Mouse (Mus musculus) liver, embryonic 14.5 days (tissue): ENCODE measurements at regions not wholly inside any gene's neighbourhood (a gene's known extent, or its start where the extent isn't known, plus 50 kb on each side); places are given as distances from the start of the nearest gene placed in this dataset.

Experiments used
- ATAC-seq: fragments of 200-750 bp; cut with Nextera tagmentation; 2 replicates; pipeline ENCODE4 v1.8.0; 2017; ENCODE audit warnings: moderate number of reproducible peaks, mild to moderate bottlenecking, moderate library complexity; ENCODE audit not compliant: insufficient read depth
- DNase-seq, 3 experiments: peaks; one replicate each; pipeline ENCODE4 v3.0.0-alpha.2; 2012 to 2013; ENCODE audit warnings: low read depth in 3 of 3, low spot score in 3 of 3
- H3K27ac ChIP-seq: fragments of 300-500 bp; sonication (generic); 2 replicates; pipeline ENCODE4 v1.5.1; 2014; ENCODE audit warnings: moderate library complexity, mild to moderate bottlenecking, control low read depth, inconsistent platforms
- H3K27me3 ChIP-seq: fragments of 300-500 bp; sonication (generic); 2 replicates; pipeline ENCODE4 v1.6.1; 2014; ENCODE audit warnings: mild to moderate bottlenecking, low read length, moderate library complexity; ENCODE audit not compliant: control insufficient read depth, insufficient read depth
- H3K36me3 ChIP-seq: fragments of 300-500 bp; sonication (generic); replicated peaks from 2 replicates; pipeline ENCODE4 v1.6.1; 2014; ENCODE audit warnings: low read depth; ENCODE audit not compliant: control insufficient read depth, insufficient read depth
- H3K4me1 ChIP-seq, 2 experiments: fragments of 200-500 bp in 1 of 2; fragments of 300-500 bp in 1 of 2; sonication (generic) in 1 of 2; replicated peaks; 2 replicates each; pipeline ENCODE4 v1.6.1; 2012 to 2014; ENCODE audit warnings: antibody characterized with exemption in 1 of 2, inconsistent platforms in 1 of 2, low read length in 1 of 2; ENCODE audit not compliant: control insufficient read depth in 2 of 2, insufficient read depth in 2 of 2
- H3K4me2 ChIP-seq: fragments of 300-500 bp; sonication (generic); 2 replicates; pipeline ENCODE4 v1.6.1; 2014; ENCODE audit warnings: low read depth, mild to moderate bottlenecking, control low read depth, moderate library complexity
- H3K4me3 ChIP-seq, 2 experiments: fragments of 200-500 bp in 1 of 2; fragments of 300-500 bp in 1 of 2; sonication (generic) in 1 of 2; 2 replicates each; pipeline ENCODE4 v1.5.1; 2012 to 2014; ENCODE audit warnings: low read depth in 2 of 2, low read length in 2 of 2, mild to moderate bottlenecking in 2 of 2, control low read depth in 1 of 2, inconsistent platforms in 1 of 2, moderate library complexity in 1 of 2; ENCODE audit not compliant: insufficient read depth in 1 of 2
- H3K9ac ChIP-seq: fragments of 300-500 bp; sonication (generic); replicated peaks from 2 replicates; pipeline ENCODE4 v1.6.1; 2014; ENCODE audit warnings: mild to moderate bottlenecking, control low read depth, moderate library complexity
- H3K9me3 ChIP-seq: fragments of 300-500 bp; sonication (generic); 2 replicates; pipeline ENCODE4 v1.6.1; 2016; ENCODE audit warnings: low read length, mixed read lengths; ENCODE audit not compliant: control insufficient read depth
- CTCF ChIP-seq: IDR thresholded peaks from 2 replicates; pipeline ENCODE4 v1.5.1; 2016; ENCODE audit warnings: antibody characterized with exemption, low read depth, control low read depth
- EP300 ChIP-seq: IDR thresholded peaks from 2 replicates; pipeline ENCODE4 v1.6.1; 2016; ENCODE audit warnings: antibody characterized with exemption, low read depth
- WGBS: fragments of 180-500 bp; shearing (Covaris S2); extraction: QIAGEN DNeasy Blood & Tissue Kit; methylation state at CpG from one replicate; pipeline ENCODE4 v1.1.7; 2014; ENCODE audit not compliant: insufficient replicate concordance; 5-methylcytosine and 5-hydroxymethylcytosine counted together

- no peak for DNase-seq
- WGBS, result 65% methylated on average over 4 of the region's 4 CpGs
These were observed 174.5 kb downstream of the Snx10 start for GRCm38 (mm10) chr6:51698244-51698643.

GRCm38 (mm10) chr6:51701253-51702020 is 177.7 kb downstream of the Snx10 start:
- 68% methylated on average over 11 of the region's 11 CpGs for WGBS
- H3K27ac ChIP-seq, result no peak overlapping the region
- peak in 2 of 3 experiments; percentile 9 to 20 for DNase-seq
- no peak overlapping the region for H3K4me3 ChIP-seq
- no peaks in the 10 kb centered on the region for H3K9me3 ChIP-seq
- no peaks in the 10 kb centered on the region for H3K36me3 ChIP-seq
- peak; percentile 58; the same call in 1 of the 2 replicates for ATAC-seq
- H3K9ac ChIP-seq, result no peak overlapping the region
- no peaks in the 10 kb centered on the region for H3K27me3 ChIP-seq
- H3K4me1 ChIP-seq, result peaks cover 0 to 4% of the 10 kb centered on the region in 2 experiments; a peak in 1 of 4 replicates
- TF ChIP-seq CTCF (no peak), EP300 (no peak)
- H3K4me2 ChIP-seq, result no peak overlapping the region

More at GRCm38 (mm10) chr6:51698244-51698643, 174.5 kb downstream of the Snx10 start:
- Histone ChIP-seq H3K27ac (no peak overlapping the region), H3K9me3 (no peaks in the 10 kb centered on the region), H3K4me3 (no peak overlapping the region), H3K4me2 (no peak overlapping the region), H3K4me1 (peaks cover 0 to 6% of the 10 kb centered on the region in 2 experiments; a peak in 2 of 4 replicates), H3K36me3 (no peaks in the 10 kb centered on the region), H3K9ac (no peak overlapping the region), H3K27me3 (no peaks in the 10 kb centered on the region)
- TF ChIP-seq CTCF (no peak), EP300 (no peak)
- ATAC-seq, result no peak

DNA sequence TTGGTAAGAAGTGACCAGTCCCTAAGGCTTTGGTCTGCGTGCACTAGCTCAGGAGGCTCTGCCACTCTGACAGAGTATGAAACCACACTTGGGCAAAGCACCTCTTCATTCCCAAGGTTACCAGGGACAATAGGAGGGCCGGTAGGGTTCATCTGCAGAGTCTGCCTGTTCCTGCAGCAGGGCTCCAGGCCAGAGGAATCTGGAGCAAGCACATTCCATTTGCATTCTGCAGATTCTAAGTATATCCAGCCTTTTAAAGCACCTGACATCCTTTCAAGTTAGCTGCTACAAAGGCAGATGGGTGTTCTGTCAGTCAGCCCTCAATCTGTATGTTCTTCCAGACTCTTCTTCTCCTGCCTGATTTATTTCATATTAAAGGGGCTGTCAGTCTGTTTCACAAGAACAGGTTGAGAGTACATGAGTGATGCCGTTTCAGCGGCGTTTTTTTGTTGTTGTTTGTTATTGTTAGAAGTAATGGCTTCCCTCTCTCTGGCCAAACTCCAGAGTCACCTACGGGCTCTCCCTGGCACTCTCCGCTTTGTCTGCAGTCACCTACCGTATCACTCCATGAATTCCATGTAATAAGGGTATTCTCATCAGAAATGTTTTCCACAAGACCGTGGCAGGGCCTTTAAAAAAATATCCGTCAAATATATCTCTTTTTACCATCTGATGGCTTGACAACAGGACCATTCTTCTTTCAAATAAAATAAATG is 178.9 kb downstream of the Snx10 start:
- Histone ChIP-seq H3K4me1 (peaks cover 0 to 4% of the 10 kb centered on the region in 2 experiments; a peak in 1 of 4 replicates), H3K9ac (no peak overlapping the region), H3K9me3 (no peaks in the 10 kb centered on the region), H3K4me2 (no peak overlapping the region), H3K4me3 (no peak overlapping the region), H3K27me3 (no peaks in the 10 kb centered on the region), H3K27ac (no peak overlapping the region), H3K36me3 (no peaks in the 10 kb centered on the region)
- WGBS, result 67% methylated on average over 10 of the region's 10 CpGs
- TF ChIP-seq CTCF (no peak), EP300 (no peak)
- DNase-seq, result no peak
- ATAC-seq, result no peak

GRCm38 (mm10) chr6:51708011-51708410 is 184.3 kb downstream of the Snx10 start:
- H3K36me3 ChIP-seq, result no peaks in the 10 kb centered on the region
- no peaks in the 10 kb centered on the region; a peak in 1 of 4 replicates for H3K4me1 ChIP-seq
- DNase-seq, result no peak
- H3K9me3 ChIP-seq, result no peaks in the 10 kb centered on the region
- no peak for ATAC-seq
- no peak overlapping the region for H3K4me3 ChIP-seq
- no peak overlapping the region for H3K9ac ChIP-seq
- no peaks in the 10 kb centered on the region for H3K27me3 ChIP-seq
- WGBS, result 56% methylated on average over 6 of the region's 6 CpGs
- TF ChIP-seq EP300, result no peak
- no peak for TF ChIP-seq CTCF
- no peak overlapping the region for H3K4me2 ChIP-seq
- H3K27ac ChIP-seq, result no peak overlapping the region
